ENCODE assay signal across 8 mouse cellular contexts in genomic region chr5:33495900-33496529, GRCm38 (mm10).
DNase-seq lines count a peak whose midpoint lies in the region; ATAC-seq and TF ChIP-seq lines count a peak whose summit lies in the region.

No protein-coding gene starts in this region.

- peak; percentile 6 to 35 for DNase-seq in monocyte, adult 2 months (ENCODE audit: low read depth in 1 of 2, low spot score in 2 of 2)
- peak; percentile 90 for DNase-seq in embryonic facial prominence, embryonic 10.5 days (ENCODE audit: low spot score)
- DNase-seq in heart, adult 18-20 months, result peak; percentile 63 to 83
- DNase-seq in limb, embryonic 14.5 days (ENCODE audit: low spot score), result peak; percentile 71
- peak; percentile 92 for DNase-seq in neural tube, embryonic 10.5 days (ENCODE audit: extremely low spot score, low spot score)

- no peaks in the 10 kb centered on the region for H3K36me3 ChIP-seq in embryonic facial prominence, embryonic 10.5 days (replicated peaks)
- no peaks in the 10 kb centered on the region for H3K36me3 ChIP-seq in kidney, embryonic 14.5 days (ENCODE audit: control insufficient read depth, insufficient read depth, low read length)
- H3K36me3 ChIP-seq in limb, embryonic 14.5 days (ENCODE audit: control insufficient read depth, insufficient read depth, low read length), result no peaks in the 10 kb centered on the region
- no peaks in the 10 kb centered on the region for H3K36me3 ChIP-seq in stomach, embryonic 15.5 days

- peaks cover 59% of the 10 kb centered on the region for H3K27me3 ChIP-seq in embryonic facial prominence, embryonic 10.5 days (replicated peaks; ENCODE audit: low read depth, poor library complexity, severe bottlenecking)
- peaks cover 15% of the 10 kb centered on the region for H3K27me3 ChIP-seq in kidney, embryonic 14.5 days (ENCODE audit: control insufficient read depth, insufficient read depth, low read length)
- peaks cover 11% of the 10 kb centered on the region; the same call in 1 of the 2 replicates for H3K27me3 ChIP-seq in limb, embryonic 14.5 days (ENCODE audit: control insufficient read depth, insufficient read depth, low read length)
- H3K27me3 ChIP-seq in stomach, embryonic 15.5 days (replicated peaks), result 0 out of 2 replicates have a peak, but pooled peaks cover 3% of the 10 kb centered on the region

- 24% methylated on average over 6 of the region's 6 CpGs for WGBS in embryonic facial prominence, embryonic 10.5 days
- WGBS in kidney, embryonic 14.5 days, result 13% methylated on average over 6 of the region's 6 CpGs
- 18% methylated on average over 6 of the region's 6 CpGs for WGBS in limb, embryonic 14.5 days
- WGBS in stomach, embryonic 15.5 days, result 37% methylated on average over 6 of the region's 6 CpGs

- H3K9ac ChIP-seq in kidney, embryonic 14.5 days (ENCODE audit: low read depth, low read length), result no peak overlapping the region
- no peak overlapping the region for H3K9ac ChIP-seq in limb, embryonic 14.5 days (ENCODE audit: low read depth, low read length, severe bottlenecking)
- no peak overlapping the region for H3K9ac ChIP-seq in stomach, embryonic 15.5 days

- no peak overlapping the region for H3K27ac ChIP-seq in embryonic facial prominence, embryonic 10.5 days (replicated peaks)
- H3K27ac ChIP-seq in kidney, embryonic 14.5 days (ENCODE audit: low read depth, low read length), result no peak overlapping the region
- H3K27ac ChIP-seq in limb, embryonic 14.5 days (replicated peaks; ENCODE audit: low read depth, low read length), result no peak overlapping the region
- no peak overlapping the region for H3K27ac ChIP-seq in stomach, embryonic 15.5 days

- no peak overlapping the region for H3K4me2 ChIP-seq in kidney, embryonic 14.5 days (replicated peaks; ENCODE audit: low read depth, low read length)
- no peak overlapping the region for H3K4me2 ChIP-seq in limb, embryonic 14.5 days (replicated peaks; ENCODE audit: low read depth, low read length, severe bottlenecking)
- H3K4me2 ChIP-seq in stomach, embryonic 15.5 days, result no peak overlapping the region

- no peak overlapping the region for H3K4me3 ChIP-seq in embryonic facial prominence, embryonic 10.5 days
- no peak overlapping the region for H3K4me3 ChIP-seq in kidney, embryonic 14.5 days (ENCODE audit: low read length)
- no peak overlapping the region for H3K4me3 ChIP-seq in limb, embryonic 14.5 days (replicated peaks; ENCODE audit: low read length)
- H3K4me3 ChIP-seq in stomach, embryonic 15.5 days (replicated peaks), result no peak overlapping the region

- TF ChIP-seq POLR2A in limb, embryonic 14.5 days (IDR thresholded peaks at IDR 0.05; ENCODE audit: borderline replicate concordance, extremely low read depth, insufficient read depth, insufficient read length), result no peak

- H3K9me3 ChIP-seq in embryonic facial prominence, embryonic 10.5 days, result no peaks in the 10 kb centered on the region
- H3K9me3 ChIP-seq in kidney, embryonic 14.5 days (ENCODE audit: control insufficient read depth, low read length), result no peaks in the 10 kb centered on the region
- H3K9me3 ChIP-seq in limb, embryonic 14.5 days (ENCODE audit: control insufficient read depth, low read length), result no peaks in the 10 kb centered on the region
- H3K9me3 ChIP-seq in stomach, embryonic 15.5 days, result no peaks in the 10 kb centered on the region

- ATAC-seq in monocyte, adult 5-6 weeks (replicated peaks; ENCODE audit: insufficient number of reproducible peaks, low FRiP score, low TSS enrichment, poor library complexity, severe bottlenecking), result no peak; the same call in 1 of the 2 replicates
- ATAC-seq in kidney, embryonic 14.5 days (ENCODE audit: low FRiP score, low TSS enrichment), result peak; percentile 84
- ATAC-seq in limb, embryonic 14.5 days (ENCODE audit: low FRiP score, low read depth), result no peak; the same call in 1 of the 2 replicates
- ATAC-seq in stomach, embryonic 15.5 days (ENCODE audit: insufficient read depth, low FRiP score, low read depth), result peak; percentile 31; the same call in 1 of the 2 replicates

- H3K4me1 ChIP-seq in embryonic facial prominence, embryonic 10.5 days, result peaks cover 23% of the 10 kb centered on the region
- peaks cover 16% of the 10 kb centered on the region for H3K4me1 ChIP-seq in kidney, embryonic 14.5 days (ENCODE audit: control insufficient read depth, insufficient read depth, low read length)
- H3K4me1 ChIP-seq in limb, embryonic 14.5 days (ENCODE audit: control insufficient read depth, insufficient read depth, low read length), result no peaks in the 10 kb centered on the region
- no peaks in the 10 kb centered on the region for H3K4me1 ChIP-seq in stomach, embryonic 15.5 days

Comparison
In these comparisons a context has a peak if more than half of its experiments do, and no peak if none do; other contexts are left out.
1. DNase-seq: peak in every context shown above with its lines; median percentile 92 in neural tube, embryonic 10.5 days; 90 in embryonic facial prominence, embryonic 10.5 days; 73 in heart, adult 18-20 months; 71 in limb, embryonic 14.5 days; 20 in monocyte, adult 2 months.
2. ATAC-seq: peak in kidney, embryonic 14.5 days (single experiment) and stomach, embryonic 15.5 days (single experiment); none in monocyte, adult 5-6 weeks (single experiment) and limb, embryonic 14.5 days (single experiment).